ENCODE assay signal across 1 mouse cellular context in the genomic region with DNA sequence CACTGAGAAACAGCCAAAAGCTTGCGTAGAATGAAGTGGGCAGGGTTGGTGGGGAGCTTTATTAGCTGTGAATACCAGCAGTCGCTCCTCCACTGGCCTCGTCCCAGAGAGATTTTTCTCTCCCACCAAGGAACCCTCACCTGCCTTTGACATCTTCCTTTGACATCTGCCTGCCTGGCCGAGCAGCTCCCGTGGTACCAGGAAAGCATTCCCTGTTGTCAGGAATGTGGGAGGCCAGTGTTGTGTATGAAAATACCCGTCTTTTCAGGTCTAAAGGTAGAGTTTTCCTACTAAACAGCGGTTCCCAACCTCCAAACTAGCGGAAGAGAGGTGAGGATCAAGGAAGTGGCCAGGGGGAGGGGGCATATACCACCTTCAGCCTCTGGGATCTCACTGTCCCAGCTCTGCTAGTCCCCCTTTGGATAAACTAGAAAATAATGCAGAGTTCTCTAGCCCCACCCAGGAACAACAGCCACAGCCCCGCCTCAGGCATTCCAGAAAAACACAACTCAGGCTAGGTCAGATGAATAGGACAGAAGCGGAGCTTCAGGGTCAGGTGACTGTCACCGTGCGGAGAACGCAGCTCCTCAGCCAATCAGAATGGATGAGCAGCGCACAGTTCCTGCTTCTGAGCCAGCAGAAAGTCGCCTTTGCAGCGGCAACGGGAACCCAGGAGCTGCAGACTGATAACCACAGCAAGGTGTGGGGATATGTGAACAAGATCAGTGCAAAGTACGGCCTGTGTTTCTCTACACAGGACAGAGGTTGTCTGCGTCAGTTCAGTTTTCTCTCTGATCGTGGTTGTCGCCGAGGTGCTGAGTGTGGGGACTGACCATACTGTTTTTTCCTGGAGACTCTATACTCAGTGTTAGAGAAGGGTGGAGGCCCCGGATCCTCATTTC.
TF ChIP-seq lines count a peak whose summit lies in the region.

No protein-coding gene starts in this region.

TF ChIP-seq in MEL, 35 proteins besides CTCF, POLR2A, EP300 and RAD21:
- TF ChIP-seq CHD1 (IDR thresholded peaks at IDR 0.05; ENCODE audit: low read depth, low read length) (no peak), JUND (IDR thresholded peaks at IDR 0.05; ENCODE audit: low read depth, low read length) (no peak), GATA1 (IDR thresholded peaks at IDR 0.05; ENCODE audit: low read depth, low read length) (peak; percentile 30; the same call in 1 of the 2 replicates), HCFC1 (IDR thresholded peaks at IDR 0.05; ENCODE audit: low read depth, low read length) (peak; percentile 75; the same call in 1 of the 2 replicates), MAZ (IDR thresholded peaks at IDR 0.05; ENCODE audit: low read depth, low read length) (no peak), SIN3A (IDR thresholded peaks at IDR 0.05; ENCODE audit: low read length) (peak; percentile 65; the same call in 1 of the 2 replicates), USF1 (IDR thresholded peaks at IDR 0.05; ENCODE audit: low read depth, low read length) (peak; percentile 95), RCOR1 (IDR thresholded peaks at IDR 0.05; ENCODE audit: low read depth, low read length) (0 out of 2 replicates have a peak, but pooled peaks have one; percentile 27), MXI1 (IDR thresholded peaks at IDR 0.05; ENCODE audit: low read depth, low read length) (peak; percentile 38; the same call in 1 of the 2 replicates), BHLHE40 (IDR thresholded peaks at IDR 0.05; ENCODE audit: borderline replicate concordance, low read depth, low read length) (peak; percentile 53; the same call in 1 of the 2 replicates), MAX (IDR thresholded peaks at IDR 0.05; ENCODE audit: low read length) (peak; percentile 81), MEF2A (IDR thresholded peaks at IDR 0.05; ENCODE audit: extremely low read depth, insufficient replicate concordance, low read depth, low read length, poor library complexity, severe bottlenecking) (no peak), TAL1 (IDR thresholded peaks at IDR 0.05; ENCODE audit: low read length) (peak; percentile 23; the same call in 1 of the 2 replicates), ZNF384 (IDR thresholded peaks at IDR 0.05; ENCODE audit: low read depth, low read length) (no peak), ETS1 (IDR thresholded peaks at IDR 0.05; ENCODE audit: low read depth, low read length) (peak; percentile 50; the same call in 1 of the 2 replicates), ZKSCAN1 (IDR thresholded peaks at IDR 0.05; ENCODE audit: low read depth, low read length) (no peak), TBP (IDR thresholded peaks at IDR 0.05; ENCODE audit: low read depth, low read length) (peak; percentile 64), POLR2AphosphoS2 (IDR thresholded peaks at IDR 0.05; ENCODE audit: low read length) (peak; percentile 59; the same call in 1 of the 2 replicates), USF2 (IDR thresholded peaks at IDR 0.05; ENCODE audit: borderline replicate concordance in 1 of 2, insufficient read depth in 1 of 2, low read depth in 1 of 2, low read length in 2 of 2) (peak in 1 of 2 experiments; percentile 81; a peak in 2 of 4 replicates), MYB (IDR thresholded peaks at IDR 0.05; ENCODE audit: low read depth, low read length) (no peak), POLR2AphosphoS5 (IDR thresholded peaks at IDR 0.05; ENCODE audit: borderline replicate concordance, low read depth, low read length) (no peak), NRF1 (IDR thresholded peaks at IDR 0.05; ENCODE audit: insufficient read depth, low read depth, low read length, poor library complexity, severe bottlenecking) (peak; percentile 41; the same call in 1 of the 2 replicates), MYC (IDR thresholded peaks at IDR 0.05; ENCODE audit: low read depth, low read length) (no peak), ELF1 (IDR thresholded peaks at IDR 0.05; ENCODE audit: low read depth, low read length) (peak; percentile 86), CHD2 (IDR thresholded peaks at IDR 0.05; ENCODE audit: low read length) (no peak), NELFE (IDR thresholded peaks at IDR 0.05; ENCODE audit: low read depth, low read length) (peak; percentile 76), TCF12 (IDR thresholded peaks at IDR 0.05; ENCODE audit: low read depth, low read length) (peak; percentile 37), ZMIZ1 (IDR thresholded peaks at IDR 0.05; ENCODE audit: low read depth, low read length) (peak; percentile 69; the same call in 1 of the 2 replicates)
